14 mouse cellular contexts compared by ENCODE assay signal in the genomic region with DNA sequence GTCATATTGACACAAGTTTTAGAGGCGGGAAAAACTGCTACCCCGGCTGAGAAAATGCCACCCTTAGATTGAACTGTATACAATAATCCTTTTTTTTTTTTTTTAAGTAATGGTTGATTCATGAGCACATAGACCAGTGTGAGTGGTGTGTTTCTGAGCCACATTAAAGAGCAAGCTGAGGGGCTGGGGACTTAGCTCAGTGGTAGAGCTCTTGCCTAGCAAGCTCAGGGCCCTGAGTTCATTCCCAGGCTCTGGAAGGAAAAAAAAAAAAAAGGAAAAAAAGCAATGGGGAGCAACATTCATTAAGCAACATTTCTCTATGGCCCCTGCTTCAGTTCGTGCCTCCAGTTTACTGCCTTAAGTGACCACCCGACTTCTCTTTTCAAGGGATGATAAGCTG.
"Had no signal": no experiment of that assay in that cellular context is flagged by ENCODE, and none has a peak within 500 bp of the region (broad histone marks: within the 10 kb centered on the region; RNA-seq: fewer than 3 reads in every experiment).

No protein-coding gene starts in this region.

- H3K9me3 ChIP-seq: liver, embryonic 13.5 days had no signal

- H3K27me3 ChIP-seq: liver, embryonic 13.5 days had no signal

- H3K36me3 ChIP-seq: liver, embryonic 13.5 days had no signal

- H3K4me3 ChIP-seq: left cerebral cortex, adult 2 months; liver, embryonic 13.5 days had no signal

- H3K9ac ChIP-seq: liver, embryonic 13.5 days had no signal

- DNase-seq: kidney, adult 18-20 months; kidney, adult 9 months; kidney, postnatal 25 days; layer of hippocampus, postnatal 36 days; liver, embryonic 13.5 days; lung, adult 2 months; lung, postnatal 14 days; lung, postnatal 4 days; midbrain, embryonic 14.5 days; thymus, adult 2 months; thymus, postnatal 14 days; thymus, postnatal 4 days had no signal

- H3K4me1 ChIP-seq: liver, embryonic 13.5 days had no signal

- H3K27ac ChIP-seq: kidney, postnatal 0 days; left cerebral cortex, adult 2 months; liver, embryonic 13.5 days had no signal

- H3K4me2 ChIP-seq: liver, embryonic 13.5 days had no signal
